Mouse (Mus musculus): ENCODE results near the gene Ppp6r1. TPM values are rescaled to one million over a fixed set of nuclear protein-coding genes. Genes with fewer than 3 reads are reported as not detected.
"Not testable (repeated sequence)": the region's sequence is repeated elsewhere in the genome, so short reads cannot be mapped to it uniquely, and the experiment has no call there.

Gene Ppp6r1
- polyA plus RNA-seq, 1 experiment from 2014 or later: 4.9 TPM

DNA sequence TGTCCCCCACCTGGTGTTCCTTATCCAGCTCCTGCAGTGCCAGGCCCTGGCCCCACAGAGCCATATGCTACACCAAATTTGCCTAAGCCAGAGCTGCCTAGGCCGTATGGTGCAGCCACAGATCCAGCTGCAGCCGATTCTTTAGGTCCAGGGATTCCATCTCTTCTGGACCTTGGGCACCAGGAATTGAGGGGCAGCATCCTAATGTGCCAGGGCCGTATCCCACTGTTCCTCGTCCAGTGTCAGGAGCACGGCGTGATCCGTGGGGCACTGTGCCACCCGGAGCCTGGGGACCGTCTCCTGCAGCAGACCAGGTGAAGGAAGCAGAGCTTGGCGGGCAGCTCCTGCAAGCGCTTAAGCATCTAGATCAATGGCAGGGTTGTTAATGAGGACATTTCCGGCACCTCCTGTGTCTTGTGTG is 46.9 kb downstream of the Ppp6r1 start:
- Histone ChIP-seq H3K27ac (replicated peaks; ENCODE audit: low read depth, low read length) (no peak overlapping the region), H3K4me3 (ENCODE audit: low read depth, low read length) (no peak overlapping the region), H3K9me3 (replicated peaks; ENCODE audit: control insufficient read depth, low read length) (no peaks in the 10 kb centered on the region), H3K9ac (replicated peaks; ENCODE audit: low read length) (no peak overlapping the region), H3K4me2 (ENCODE audit: low read depth, low read length) (no peak overlapping the region), H3K36me3 (replicated peaks; ENCODE audit: control insufficient read depth, insufficient read depth, low read depth, low read length) (no peaks in the 10 kb centered on the region), H3K4me1 (ENCODE audit: control insufficient read depth, insufficient read depth, low read length) (no peaks in the 10 kb centered on the region), H3K27me3 (ENCODE audit: control insufficient read depth, insufficient read depth, low read length) (no peaks in the 10 kb centered on the region)
- 80% methylated on average over 12 of the region's 12 CpGs for WGBS
- DNase-seq (ENCODE audit: low spot score) (no peak), ATAC-seq (replicated peaks; ENCODE audit: insufficient number of reproducible peaks, low FRiP score, low TSS enrichment, low read depth) (no peak)

DNA sequence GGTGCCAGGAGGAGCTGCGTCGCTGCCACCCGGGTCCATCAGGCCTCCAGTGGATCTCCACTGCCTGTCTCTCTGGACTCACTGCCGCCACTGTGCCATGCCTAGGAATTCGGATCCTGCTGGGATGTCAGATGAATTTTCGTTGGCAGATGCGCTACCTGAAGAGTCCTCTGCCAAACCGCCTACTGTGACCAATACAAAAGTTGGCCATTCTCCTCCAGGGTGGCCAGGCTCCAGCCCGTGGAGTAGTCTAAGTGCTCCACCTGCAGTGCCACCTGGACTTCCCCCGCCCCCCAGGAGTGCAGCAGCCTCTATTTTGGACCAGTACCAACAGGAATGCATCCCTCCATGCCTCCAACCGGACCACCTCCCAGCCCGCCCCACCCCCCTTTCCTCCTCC is 47.3 kb downstream of the Ppp6r1 start:
- ATAC-seq (replicated peaks; ENCODE audit: insufficient number of reproducible peaks, low FRiP score, low TSS enrichment, low read depth): no peak
- Histone ChIP-seq H3K4me2 (ENCODE audit: low read depth, low read length) (no peak overlapping the region), H3K9ac (replicated peaks; ENCODE audit: low read length) (no peak overlapping the region), H3K9me3 (replicated peaks; ENCODE audit: control insufficient read depth, low read length) (no peaks in the 10 kb centered on the region), H3K27me3 (ENCODE audit: control insufficient read depth, insufficient read depth, low read length) (no peaks in the 10 kb centered on the region), H3K36me3 (replicated peaks; ENCODE audit: control insufficient read depth, insufficient read depth, low read depth, low read length) (no peaks in the 10 kb centered on the region), H3K4me3 (ENCODE audit: low read depth, low read length) (no peak overlapping the region), H3K27ac (replicated peaks; ENCODE audit: low read depth, low read length) (no peak overlapping the region), H3K4me1 (ENCODE audit: control insufficient read depth, insufficient read depth, low read length) (no peaks in the 10 kb centered on the region)
- DNase-seq (ENCODE audit: low spot score): no peak
- WGBS: 83% methylated on average over 12 of the region's 12 CpGs

DNA sequence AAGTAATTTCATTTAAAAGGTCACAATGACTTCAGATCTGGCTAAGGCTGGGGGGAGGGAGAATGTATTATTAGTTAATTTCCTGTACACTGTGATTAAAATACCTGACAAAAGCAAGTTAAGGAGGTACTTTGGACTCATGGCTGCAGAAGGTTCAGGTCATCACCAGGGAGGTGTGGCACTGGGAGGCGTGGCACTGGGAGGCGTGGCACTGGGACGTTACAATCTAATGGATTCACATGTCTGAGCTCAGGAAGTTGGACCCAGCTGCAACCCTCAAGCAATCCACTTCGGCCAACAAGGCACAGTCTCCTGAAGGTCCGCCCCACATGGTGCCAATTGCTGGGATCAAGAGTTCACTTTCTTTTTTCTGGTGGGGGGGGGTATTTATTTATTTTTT is 50.8 kb downstream of the Ppp6r1 start:
- Histone ChIP-seq H3K36me3 (replicated peaks; ENCODE audit: control insufficient read depth, insufficient read depth, low read depth, low read length) (no peaks in the 10 kb centered on the region), H3K9me3 (replicated peaks; ENCODE audit: control insufficient read depth, low read length) (no peaks in the 10 kb centered on the region), H3K4me1 (ENCODE audit: control insufficient read depth, insufficient read depth, low read length) (no peaks in the 10 kb centered on the region), H3K9ac (replicated peaks; ENCODE audit: low read length) (no peak overlapping the region), H3K4me3 (ENCODE audit: low read depth, low read length) (no peak overlapping the region), H3K4me2 (ENCODE audit: low read depth, low read length) (no peak overlapping the region), H3K27ac (replicated peaks; ENCODE audit: low read depth, low read length) (no peak overlapping the region), H3K27me3 (ENCODE audit: control insufficient read depth, insufficient read depth, low read length) (no peaks in the 10 kb centered on the region)
- no peak for ATAC-seq (replicated peaks; ENCODE audit: insufficient number of reproducible peaks, low FRiP score, low TSS enrichment, low read depth)
- DNase-seq (ENCODE audit: low spot score): no peak
- 58% methylated on average over 5 of the region's 5 CpGs for WGBS

DNA sequence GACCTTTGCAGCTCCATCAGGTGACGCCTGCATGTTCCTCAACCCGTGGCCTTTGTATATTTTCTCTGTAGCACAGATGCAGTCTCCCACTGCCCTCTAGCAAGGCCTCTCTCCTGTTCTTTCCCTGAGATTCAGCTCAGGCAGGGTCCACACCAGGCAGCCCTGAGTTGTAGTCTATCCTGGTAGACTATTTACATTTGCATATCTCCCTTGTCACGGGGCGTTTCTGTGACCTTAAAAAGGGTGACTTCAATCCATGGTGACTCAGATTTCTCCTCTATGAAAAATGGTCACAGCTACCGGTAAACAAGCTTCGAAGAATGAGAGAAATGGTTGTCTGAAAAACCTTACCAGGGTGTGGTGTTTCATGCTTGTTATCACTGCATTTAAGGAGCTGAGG is 54.9 kb downstream of the Ppp6r1 start, which contains the start of gene Ptprh:
Gene Ptprh, minus strand, starts transcription at position 169 of the 400 bp plus-strand sequence.
- Histone ChIP-seq H3K9ac (replicated peaks; ENCODE audit: low read length) (no peak within 1 kb of the TSS), H3K36me3 (replicated peaks; ENCODE audit: control insufficient read depth, insufficient read depth, low read depth, low read length) (no peaks in the 10 kb centered on the region), H3K27ac (replicated peaks; ENCODE audit: low read depth, low read length) (no peak within 1 kb of the TSS), H3K4me3 (ENCODE audit: low read depth, low read length) (no peak within 1 kb of the TSS), H3K4me2 (ENCODE audit: low read depth, low read length) (no peak within 1 kb of the TSS), H3K4me1 (ENCODE audit: control insufficient read depth, insufficient read depth, low read length) (no peaks in the 10 kb centered on the region), H3K27me3 (ENCODE audit: control insufficient read depth, insufficient read depth, low read length) (no peaks in the 10 kb centered on the region), H3K9me3 (replicated peaks; ENCODE audit: control insufficient read depth, low read length) (no peaks in the 10 kb centered on the region)
- ATAC-seq (replicated peaks; ENCODE audit: insufficient number of reproducible peaks, low FRiP score, low TSS enrichment, low read depth) (no peak), DNase-seq (ENCODE audit: low spot score) (no peak)
- 78% methylated on average over 6 of the region's 6 CpGs for WGBS

DNA sequence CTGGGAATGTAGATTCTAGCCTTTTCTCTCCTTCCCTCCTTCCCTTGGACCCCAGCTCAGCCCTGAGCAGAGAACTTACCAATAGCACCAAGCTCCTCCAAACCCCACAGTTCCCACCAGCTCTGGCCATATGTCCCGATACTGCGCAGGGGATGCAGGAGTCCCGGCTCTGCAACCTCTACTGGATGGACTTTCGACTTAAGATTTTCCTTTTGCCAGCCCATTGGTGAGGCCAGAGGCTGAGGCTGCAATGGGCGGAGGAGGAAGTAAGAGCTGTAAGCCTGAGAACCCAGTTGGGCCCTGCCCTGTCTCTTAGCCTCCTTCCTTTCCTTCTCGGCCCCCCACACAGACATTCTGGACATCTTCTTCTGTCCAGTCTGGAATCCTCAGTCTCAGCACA is 55.9 kb downstream of the Ppp6r1 start:
- Histone ChIP-seq H3K9ac (replicated peaks; ENCODE audit: low read length) (no peak overlapping the region), H3K27ac (replicated peaks; ENCODE audit: low read depth, low read length) (no peak overlapping the region), H3K4me2 (ENCODE audit: low read depth, low read length) (no peak overlapping the region), H3K36me3 (replicated peaks; ENCODE audit: control insufficient read depth, insufficient read depth, low read depth, low read length) (no peaks in the 10 kb centered on the region), H3K4me1 (ENCODE audit: control insufficient read depth, insufficient read depth, low read length) (no peaks in the 10 kb centered on the region), H3K4me3 (ENCODE audit: low read depth, low read length) (no peak overlapping the region), H3K9me3 (replicated peaks; ENCODE audit: control insufficient read depth, low read length) (no peaks in the 10 kb centered on the region), H3K27me3 (ENCODE audit: control insufficient read depth, insufficient read depth, low read length) (no peaks in the 10 kb centered on the region)
- ATAC-seq (replicated peaks; ENCODE audit: insufficient number of reproducible peaks, low FRiP score, low TSS enrichment, low read depth) (no peak), DNase-seq (ENCODE audit: low spot score) (no peak)
- WGBS: 86% methylated on average over 6 of the region's 6 CpGs

DNA sequence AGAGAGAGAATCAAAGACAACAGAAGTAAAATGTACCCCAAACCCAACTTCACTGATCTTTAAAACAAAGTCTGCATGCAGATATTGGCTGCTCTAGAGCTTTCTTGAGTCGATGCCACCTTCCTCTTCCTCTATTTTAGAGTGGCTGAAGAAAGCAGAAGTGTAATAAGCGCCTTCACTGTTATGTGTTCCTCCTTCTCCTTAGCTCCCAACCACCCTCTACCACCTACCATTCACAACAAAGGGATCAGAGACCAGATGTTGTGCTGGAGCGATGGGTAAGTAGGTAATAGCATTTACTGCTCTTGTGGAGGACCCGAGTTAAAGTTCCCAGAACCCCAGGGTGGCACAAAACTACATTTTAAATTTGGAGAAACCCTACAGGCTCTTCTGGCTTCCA is 61.8 kb downstream of the Ppp6r1 start:
- H3K27me3 ChIP-seq (ENCODE audit: control insufficient read depth, insufficient read depth, low read length); ATAC-seq (replicated peaks; ENCODE audit: insufficient number of reproducible peaks, low FRiP score, low TSS enrichment, low read depth); H3K9me3 ChIP-seq (replicated peaks; ENCODE audit: control insufficient read depth, low read length); H3K4me2 ChIP-seq (ENCODE audit: low read depth, low read length); H3K36me3 ChIP-seq (replicated peaks; ENCODE audit: control insufficient read depth, insufficient read depth, low read depth, low read length); H3K4me3 ChIP-seq (ENCODE audit: low read depth, low read length); H3K9ac ChIP-seq (replicated peaks; ENCODE audit: low read length); DNase-seq (ENCODE audit: low spot score); H3K27ac ChIP-seq (replicated peaks; ENCODE audit: low read depth, low read length); H3K4me1 ChIP-seq (ENCODE audit: control insufficient read depth, insufficient read depth, low read length): not testable (repeated sequence)
- 66% methylated on average over 4 of the region's 4 CpGs for WGBS

Other genes starting within 250 kb of the Ppp6r1 start
- gene Rdh13, start 213.4 kb downstream of the Ppp6r1 start, polyA plus RNA-seq (2014; fragmentation: Nextera tagmentation; extraction: Ambion mirVana): 26.0 and 32.9 TPM in 2 replicates
- 3.0 and 5.8 TPM in 2 replicates for gene Eps8l1, start 198.3 kb downstream of the Ppp6r1 start, polyA plus RNA-seq (2014; fragmentation: Nextera tagmentation; extraction: Ambion mirVana)
- 33.0 and 35.3 TPM in 2 replicates for gene Ppp1r12c, start 157.3 kb downstream of the Ppp6r1 start, polyA plus RNA-seq (2014; fragmentation: Nextera tagmentation; extraction: Ambion mirVana)
- 44.9 and 61.5 TPM in 2 replicates for gene Tnnt1, start 142.6 kb downstream of the Ppp6r1 start, polyA plus RNA-seq (2014; fragmentation: Nextera tagmentation; extraction: Ambion mirVana)
- gene Tnni3, start 134.8 kb downstream of the Ppp6r1 start, polyA plus RNA-seq (2014; fragmentation: Nextera tagmentation; extraction: Ambion mirVana): 2.6 and 9.9 TPM in 2 replicates
- gene Dnaaf3, start 126.6 kb downstream of the Ppp6r1 start, polyA plus RNA-seq (2014; fragmentation: Nextera tagmentation; extraction: Ambion mirVana): 1.0 and 1.6 TPM in 2 replicates
- gene Syt5, start 111.5 kb downstream of the Ppp6r1 start, polyA plus RNA-seq (2014; fragmentation: Nextera tagmentation; extraction: Ambion mirVana): 4.8 and 6.6 TPM in 2 replicates
- not detected in 2 replicates for gene Ptprh, start 55.0 kb downstream of the Ppp6r1 start, polyA plus RNA-seq (2014; fragmentation: Nextera tagmentation; extraction: Ambion mirVana)
- gene Tmem86b, start 27.6 kb downstream of the Ppp6r1 start, polyA plus RNA-seq (2014; fragmentation: Nextera tagmentation; extraction: Ambion mirVana): 0.63 and 2.5 TPM in 2 replicates
- 102 and 104 TPM in 2 replicates for gene Hspbp1, start 26.0 kb upstream of the Ppp6r1 start, polyA plus RNA-seq (2014; fragmentation: Nextera tagmentation; extraction: Ambion mirVana)
- 2.1 and 2.3 TPM in 2 replicates for gene Brsk1, start 31.6 kb upstream of the Ppp6r1 start, polyA plus RNA-seq (2014; fragmentation: Nextera tagmentation; extraction: Ambion mirVana)
- not detected in 2 replicates for gene Tmem150b, start 66.2 kb upstream of the Ppp6r1 start, polyA plus RNA-seq (2014; fragmentation: Nextera tagmentation; extraction: Ambion mirVana)
- 55.7 and 61.6 TPM in 2 replicates for gene Kmt5c, start 81.1 kb upstream of the Ppp6r1 start, polyA plus RNA-seq (2014; fragmentation: Nextera tagmentation; extraction: Ambion mirVana)
- 41.6 and 42.1 TPM in 2 replicates for gene Cox6b2, start 94.1 kb upstream of the Ppp6r1 start, polyA plus RNA-seq (2014; fragmentation: Nextera tagmentation; extraction: Ambion mirVana)
- gene Fam71e2, start 112.3 kb upstream of the Ppp6r1 start, polyA plus RNA-seq (2014; fragmentation: Nextera tagmentation; extraction: Ambion mirVana): not detected in 2 replicates
- gene Il11, start 123.8 kb upstream of the Ppp6r1 start, polyA plus RNA-seq (2014; fragmentation: Nextera tagmentation; extraction: Ambion mirVana): 0.21 TPM in 1 of 2 replicates, not detected in the other
- not detected in 2 replicates for gene Tmem190, start 123.9 kb upstream of the Ppp6r1 start, polyA plus RNA-seq (2014; fragmentation: Nextera tagmentation; extraction: Ambion mirVana)
- 1.3 and 1.4 TPM in 2 replicates for gene Tmem238, start 130.6 kb upstream of the Ppp6r1 start, polyA plus RNA-seq (2014; fragmentation: Nextera tagmentation; extraction: Ambion mirVana)
- 149 and 169 TPM in 2 replicates for gene Rpl28, start 133.9 kb upstream of the Ppp6r1 start, polyA plus RNA-seq (2014; fragmentation: Nextera tagmentation; extraction: Ambion mirVana)
- gene Ube2s, start 153.6 kb upstream of the Ppp6r1 start, polyA plus RNA-seq (2014; fragmentation: Nextera tagmentation; extraction: Ambion mirVana): 453 and 487 TPM in 2 replicates
- gene Shisa7, start 185.7 kb upstream of the Ppp6r1 start, polyA plus RNA-seq (2014; fragmentation: Nextera tagmentation; extraction: Ambion mirVana): 0.72 TPM in 2 replicates
- 2.4 and 2.9 TPM in 2 replicates for gene Isoc2b, start 211.2 kb upstream of the Ppp6r1 start, polyA plus RNA-seq (2014; fragmentation: Nextera tagmentation; extraction: Ambion mirVana)
- 0.70 and 0.72 TPM in 2 replicates for gene Isoc2a, start 218.1 kb upstream of the Ppp6r1 start, polyA plus RNA-seq (2014; fragmentation: Nextera tagmentation; extraction: Ambion mirVana)
- gene Gm36210, start 247.5 kb upstream of the Ppp6r1 start, polyA plus RNA-seq (2014; fragmentation: Nextera tagmentation; extraction: Ambion mirVana): 0.27 TPM in 1 of 2 replicates, not detected in the other